Mouse (Mus musculus): ENCODE measurements at regions not wholly inside any gene's neighbourhood (a gene's known extent, or its start where the extent isn't known, plus 50 kb on each side); places are given as distances from the start of the nearest gene placed in this dataset.

GRCm38 (mm10) chr2:48564170-48564569, 249.7 kb upstream of the Acvr2a start:
- TF ChIP-seq CTCF (conservative IDR thresholded peaks at IDR 0.05; ENCODE audit: insufficient read depth, insufficient read length, low read depth, low read length) (no peak), POLR2A (IDR thresholded peaks at IDR 0.05; ENCODE audit: low read depth, low read length) (no peak)
